Mouse (Mus musculus) CH12.LX (cell line): ENCODE results near the gene Serpinb1c. TPM values are rescaled to one million over a fixed set of nuclear protein-coding genes. Genes with fewer than 3 reads are reported as not detected.
"Not testable (repeated sequence)": the region's sequence is repeated elsewhere in the genome, so short reads cannot be mapped to it uniquely, and the experiment has no call there.

Source experiments
- DNase-seq: peaks from one replicate; pipeline ENCODE4 v3.0.0-alpha.2; 2013; ENCODE audit errors: extremely low read depth
- H3K27ac ChIP-seq: 2 replicates; pipeline ENCODE4 v1.5.1; 2012; ENCODE audit warnings: low read depth, mild to moderate bottlenecking, control low read depth, moderate library complexity; ENCODE audit not compliant: insufficient read depth
- H3K27me3 ChIP-seq: replicated peaks from 2 replicates; pipeline ENCODE3; 2012; ENCODE audit warnings: inconsistent platforms
- H3K36me3 ChIP-seq, 2 experiments: replicated peaks in 1 of 2; 2 replicates each; pipeline versions ENCODE3 to v1.6.1; 2012; ENCODE audit warnings: inconsistent platforms in 1 of 2, low read length in 1 of 2, mild to moderate bottlenecking in 1 of 2, mixed read lengths in 1 of 2, moderate library complexity in 1 of 2; ENCODE audit not compliant: control insufficient read depth in 1 of 2, insufficient read depth in 1 of 2
- H3K4me1 ChIP-seq, 2 experiments: 2 replicates each; pipeline ENCODE4 v1.6.1; 2012; ENCODE audit warnings: inconsistent platforms in 1 of 2, moderate library complexity in 1 of 2; ENCODE audit not compliant: insufficient read depth in 2 of 2, control insufficient read depth in 1 of 2
- H3K4me2 ChIP-seq: 2 replicates; pipeline ENCODE4 v1.6.1; 2012; ENCODE audit warnings: low read depth, mild to moderate bottlenecking, control low read depth; ENCODE audit not compliant: poor library complexity, insufficient read depth, severe bottlenecking
- H3K4me3 ChIP-seq, 3 experiments: fragments of 150-350 bp in 1 of 3; sonication (generic) in 1 of 3; replicated peaks in 1 of 3; 2 replicates each; pipeline versions ENCODE3 to v1.5.1; 2011 to 2012; ENCODE audit warnings: low read depth in 2 of 3, low read length in 2 of 3, mild to moderate bottlenecking in 2 of 3, moderate library complexity in 2 of 3, control low read depth in 1 of 3, improper control_type of control experiment in 1 of 3, inconsistent platforms in 1 of 3, mixed read lengths in 1 of 3; ENCODE audit not compliant: poor library complexity in 1 of 3
- H3K79me2 ChIP-seq: replicated peaks from 2 replicates; pipeline ENCODE4 v1.6.1; 2012; ENCODE audit warnings: mild to moderate bottlenecking, moderate library complexity; ENCODE audit not compliant: control insufficient read depth, poor library complexity, insufficient read depth, severe bottlenecking; ENCODE audit errors: extremely low read depth
- H3K9ac ChIP-seq: 2 replicates; pipeline ENCODE4 v1.6.1; 2012; ENCODE audit warnings: low read depth, mild to moderate bottlenecking, control low read depth, moderate library complexity; ENCODE audit not compliant: insufficient read depth
- H3K9me3 ChIP-seq: replicated peaks from 2 replicates; pipeline ENCODE3; 2012; ENCODE audit warnings: low read length, inconsistent platforms, mixed read lengths
- CHD1 ChIP-seq: IDR thresholded peaks from 2 replicates; pipeline ENCODE4 v1.6.1; 2012; ENCODE audit warnings: low read depth, low read length, improper control_type of control experiment, inconsistent platforms
- CTCF ChIP-seq, 2 experiments: IDR thresholded peaks in 1 of 2; conservative IDR thresholded peaks in 1 of 2; 2 replicates each; pipeline ENCODE4 v1.5.1; 2011 to 2012; ENCODE audit warnings: low read depth in 2 of 2, low read length in 2 of 2, improper control_type of control experiment in 1 of 2, inconsistent platforms in 1 of 2, mild to moderate bottlenecking in 1 of 2, moderate library complexity in 1 of 2
- E2F4 ChIP-seq: IDR thresholded peaks from 2 replicates; pipeline ENCODE4 v1.6.1; 2011; ENCODE audit warnings: low read depth, low read length, improper control_type of control experiment; ENCODE audit not compliant: insufficient replicate concordance
- KAT2A ChIP-seq: IDR thresholded peaks from 2 replicates; pipeline ENCODE4 v1.6.1; 2012; ENCODE audit warnings: low read length, improper control_type of control experiment, inconsistent platforms; ENCODE audit not compliant: insufficient replicate concordance
- MAX ChIP-seq: IDR thresholded peaks from 2 replicates; pipeline ENCODE4 v1.6.1; 2011; ENCODE audit warnings: low read length, improper control_type of control experiment
- MAZ ChIP-seq: IDR thresholded peaks from 2 replicates; pipeline ENCODE4 v1.6.1; 2012; ENCODE audit warnings: low read depth, mild to moderate bottlenecking, inconsistent platforms, low read length, improper control_type of control experiment, moderate library complexity
- MEF2A ChIP-seq: IDR thresholded peaks from 2 replicates; pipeline ENCODE4 v1.6.1; 2014; ENCODE audit warnings: low read depth, mild to moderate bottlenecking, inconsistent platforms, low read length, improper control_type of control experiment, borderline replicate concordance
- NELFE ChIP-seq: IDR thresholded peaks from 2 replicates; pipeline ENCODE4 v1.6.1; 2011; ENCODE audit warnings: low read depth, low read length, improper control_type of control experiment
- RAD21 ChIP-seq: IDR thresholded peaks from 2 replicates; pipeline ENCODE4 v1.6.1; 2011; ENCODE audit warnings: low read depth, mild to moderate bottlenecking, low read length, improper control_type of control experiment, moderate library complexity
- SIN3A ChIP-seq: IDR thresholded peaks from 2 replicates; pipeline ENCODE4 v1.6.1; 2012; ENCODE audit warnings: low read length, improper control_type of control experiment, inconsistent platforms
- SMC3 ChIP-seq: IDR thresholded peaks from 2 replicates; pipeline ENCODE4 v1.6.1; 2011; ENCODE audit warnings: low read depth, low read length, improper control_type of control experiment
- TBP ChIP-seq: conservative IDR thresholded peaks from 2 replicates; pipeline ENCODE4 v1.6.1; 2011; ENCODE audit warnings: low read depth, low read length, improper control_type of control experiment
- TCF12 ChIP-seq: IDR thresholded peaks from 2 replicates; pipeline ENCODE4 v1.6.1; 2014; ENCODE audit warnings: low read depth, mild to moderate bottlenecking, inconsistent platforms, low read length, improper control_type of control experiment
- USF2 ChIP-seq: conservative IDR thresholded peaks from 2 replicates; pipeline ENCODE4 v1.6.1; 2011; ENCODE audit warnings: low read depth, low read length, improper control_type of control experiment
- ZC3H11A ChIP-seq: IDR thresholded peaks from 2 replicates; pipeline ENCODE4 v1.6.1; 2012; ENCODE audit warnings: low read depth, mild to moderate bottlenecking, inconsistent platforms, low read length, improper control_type of control experiment
- ZNF384 ChIP-seq: IDR thresholded peaks from 2 replicates; pipeline ENCODE4 v1.6.1; 2012; ENCODE audit warnings: low read depth, low read length, improper control_type of control experiment, inconsistent platforms
- dilution Hi-C: fragments of 300-500 bp; cut with MboI; formaldehyde crosslinking; loops from 2 replicates; pipeline ENCODE4 v1.14.3; 2020; ENCODE audit warnings: low sequenced_read_pairs; ENCODE audit not compliant: extremely low pct_unique_long_range_greater_than_20kb, extremely low pct_ligation_motif_present
- in situ Hi-C: fragments of 300-500 bp; cut with MboI; formaldehyde crosslinking; loops from 3 replicates; pipeline ENCODE4 v1.14.3; 2019; ENCODE audit warnings: low sequenced_read_pairs, low pct_ligation_motif_present, low pct_unique_long_range_greater_than_20kb, mixed read lengths
- polyA plus RNA-seq: library from polyadenylated mRNA; unstranded; fragments of >175 nt; gene quantifications from 2 replicates; pipeline ENCODE4 v1.2.1, GENCODE M21; 2012; ENCODE audit warnings: low read depth; ENCODE audit not compliant: insufficient read length
- total RNA-seq, 2 experiments: library from RNA; depleted of rRNA; stranded (reverse); fragments of 300-350 nt in 1 of 2; fragments of >200 nt in 1 of 2; gene quantifications; 2 replicates each; pipeline ENCODE4 v1.2.3; 2012 to 2014

Serpinb1c gene
- total and polyA plus RNA-seq, 3 experiments = 0.27 TPM; not detected in 2

DNA sequence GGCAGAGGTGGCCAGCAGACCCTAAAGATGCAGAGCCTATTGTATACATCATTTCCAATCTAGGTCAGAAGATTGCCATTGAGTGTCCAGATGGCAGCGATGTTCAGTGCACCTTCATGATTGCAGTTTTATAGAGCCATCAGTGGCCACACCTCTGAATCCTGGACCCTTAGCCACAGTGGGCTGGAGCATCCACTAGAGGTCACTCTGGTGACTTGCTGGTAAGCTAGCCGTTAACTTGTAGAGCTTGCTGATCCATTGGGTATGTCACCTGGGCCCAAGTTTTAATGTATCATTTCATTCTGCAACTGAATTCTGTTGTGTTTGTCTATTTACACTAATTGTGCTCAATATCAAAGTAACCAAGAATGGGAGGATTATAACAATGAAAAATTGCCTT lies 32.4 kb downstream of the Serpinb1c start:
- no peak for DNase-seq
- Histone ChIP-seq H3K36me3 (no peaks in the 10 kb centered on the region), H3K9ac (no peak overlapping the region), H3K4me1 (peaks cover 9 to 55% of the 10 kb centered on the region in 2 experiments), H3K9me3 (no peaks in the 10 kb centered on the region), H3K79me2 (no peaks in the 10 kb centered on the region), H3K4me3 (no peak overlapping the region), H3K27me3 (no peaks in the 10 kb centered on the region), H3K27ac (no peak overlapping the region), H3K4me2 (no peak overlapping the region)
- in situ Hi-C loops (loop anchor here (25.0 kb wide), 1 partner anchor 1047 kb away; the partner anchor contains the start of gene Serpinb6c), dilution Hi-C loops (no loop called here)
- TF ChIP-seq TCF12 (no peak), E2F4 (no peak), SMC3 (peak; percentile 19), ZNF384 (no peak), USF2 (no peak), ZC3H11A (no peak), NELFE (no peak), RAD21 (peak; percentile 28), CHD1 (no peak), MEF2A (no peak), CTCF (conservative IDR thresholded peaks at IDR 0.05 in 1 of 2, IDR thresholded peaks at IDR 0.05 in 1 of 2; ENCODE audit: low read depth in 2 of 2, low read length in 2 of 2) (peak in 1 of 2 experiments; percentile 68; a peak in 2 of 4 replicates), MAX (no peak), TBP (no peak), MAZ (no peak)

DNA sequence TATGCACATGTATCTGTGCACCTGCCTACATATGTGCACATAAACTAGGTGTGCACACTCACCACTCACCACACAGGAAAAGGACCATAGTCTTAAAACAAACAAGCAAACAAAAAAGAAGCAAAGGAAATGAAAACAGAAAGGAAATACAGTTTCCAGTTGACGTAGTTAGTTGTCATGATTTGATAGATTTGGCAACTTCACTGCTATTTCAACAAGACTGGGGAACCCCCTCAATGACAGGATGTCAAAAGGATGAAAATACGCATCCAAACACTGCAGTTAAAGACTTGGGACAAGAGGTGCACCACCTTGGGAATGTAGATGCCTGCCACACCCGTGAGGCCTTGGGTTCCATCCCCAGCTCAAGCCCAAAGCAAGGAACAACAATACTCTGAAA lies 33.5 kb downstream of the Serpinb1c start:
- dilution Hi-C loops, H3K27ac ChIP-seq, DNase-seq, H3K79me2 ChIP-seq, H3K9ac ChIP-seq, H3K36me3 ChIP-seq, H3K9me3 ChIP-seq, H3K27me3 ChIP-seq, H3K4me3 ChIP-seq, H3K4me2 ChIP-seq: not testable (repeated sequence)
- in situ Hi-C loops = loop anchor here (25.0 kb wide), 1 partner anchor 1048 kb away; the partner anchor contains the start of gene Serpinb6c
- H3K4me1 ChIP-seq = peaks cover 9 to 61% of the 10 kb centered on the region in 2 experiments

DNA sequence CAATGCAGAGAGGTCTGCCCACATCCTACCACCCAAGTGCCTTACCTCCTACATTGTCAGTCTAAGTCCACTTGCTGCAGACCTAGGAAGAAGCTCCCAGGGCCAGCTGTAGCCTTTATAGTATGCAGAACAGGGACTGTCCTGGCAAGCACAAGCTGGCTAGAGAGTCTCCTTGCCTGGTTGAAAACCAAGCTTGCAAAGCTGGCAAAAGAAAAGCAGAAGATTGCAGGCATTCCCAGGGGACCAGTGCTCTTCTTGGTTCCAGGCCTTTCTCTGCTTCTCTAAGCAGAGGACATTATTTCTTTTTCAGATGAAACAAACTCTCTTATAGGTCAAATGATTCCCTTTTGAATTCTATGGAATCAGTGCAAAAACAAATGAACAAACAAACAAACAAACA lies 34.6 kb downstream of the Serpinb1c start:
- peak; percentile 70 for DNase-seq
- in situ Hi-C loops = loop anchor here (25.0 kb wide), 1 partner anchor 1049 kb away; the partner anchor contains the start of gene Serpinb6c
- Histone ChIP-seq H3K4me3 (no peak overlapping the region), H3K9ac (no peak overlapping the region), H3K79me2 (no peaks in the 10 kb centered on the region), H3K27me3 (no peaks in the 10 kb centered on the region), H3K36me3 (no peaks in the 10 kb centered on the region), H3K4me1 (peaks cover 9 to 57% of the 10 kb centered on the region in 2 experiments), H3K27ac (no peak overlapping the region), H3K9me3 (no peaks in the 10 kb centered on the region), H3K4me2 (no peak overlapping the region)
- TF ChIP-seq KAT2A (0 out of 2 replicates have a peak, but pooled peaks have one; percentile 18), SIN3A (no peak)
- dilution Hi-C loops = no loop called here
